Mouse (Mus musculus) liver, embryonic 15.5 days (tissue): Measurements from ENCODE around the gene Tmem37. TPM values are rescaled to one million over a fixed set of nuclear protein-coding genes. Genes with fewer than 3 reads are reported as not detected.

Experiments used
- ATAC-seq: fragments of 200-750 bp; cut with Nextera tagmentation; 2 replicates; pipeline ENCODE4 v1.8.0; 2017; ENCODE audit warnings: moderate number of reproducible peaks, mild to moderate bottlenecking, moderate library complexity; ENCODE audit not compliant: insufficient read depth
- H3K27ac ChIP-seq: fragments of 300-500 bp; sonication (generic); replicated peaks from 2 replicates; pipeline ENCODE4 v1.5.1; 2015; ENCODE audit warnings: mild to moderate bottlenecking, inconsistent platforms
- H3K27me3 ChIP-seq: fragments of 300-500 bp; sonication (generic); 2 replicates; pipeline ENCODE4 v1.6.1; 2015; ENCODE audit warnings: mild to moderate bottlenecking, inconsistent platforms
- H3K36me3 ChIP-seq: fragments of 300-500 bp; sonication (generic); replicated peaks from 2 replicates; pipeline ENCODE4 v1.6.1; 2015; ENCODE audit warnings: moderate library complexity, mild to moderate bottlenecking, inconsistent platforms
- H3K4me1 ChIP-seq: fragments of 300-500 bp; sonication (generic); replicated peaks from 2 replicates; pipeline ENCODE4 v1.6.1; 2015; ENCODE audit warnings: inconsistent platforms
- H3K4me2 ChIP-seq: fragments of 300-500 bp; sonication (generic); 2 replicates; pipeline ENCODE4 v1.6.1; 2015; ENCODE audit warnings: moderate library complexity, mild to moderate bottlenecking, inconsistent platforms
- H3K4me3 ChIP-seq: fragments of 300-500 bp; sonication (generic); replicated peaks from 2 replicates; pipeline ENCODE4 v1.5.1; 2015; ENCODE audit warnings: mild to moderate bottlenecking, inconsistent platforms
- H3K9ac ChIP-seq: fragments of 300-500 bp; sonication (generic); 2 replicates; pipeline ENCODE4 v1.6.1; 2015; ENCODE audit warnings: moderate library complexity, mild to moderate bottlenecking, inconsistent platforms
- H3K9me3 ChIP-seq: fragments of 300-500 bp; sonication (generic); replicated peaks from 2 replicates; pipeline ENCODE4 v1.6.1; 2016; ENCODE audit warnings: inconsistent platforms
- WGBS: fragments of 180-500 bp; shearing (Covaris S2); methylation state at CpG from one replicate; pipeline ENCODE4 v1.1.7; 2015; ENCODE audit warnings: mixed read lengths; ENCODE audit not compliant: insufficient replicate concordance; 5-methylcytosine and 5-hydroxymethylcytosine counted together
- polyA plus RNA-seq: library from polyadenylated mRNA; unstranded; fragments of >200 nt; fragmentation: Nextera tagmentation; extraction: Ambion mirVana; gene quantifications from 2 replicates; pipeline ENCODE4 v1.2.1, GENCODE M21; 2015

Gene Tmem37
- polyA plus RNA-seq, 1 experiment from 2014 or later, result 84.6 TPM

DNA sequence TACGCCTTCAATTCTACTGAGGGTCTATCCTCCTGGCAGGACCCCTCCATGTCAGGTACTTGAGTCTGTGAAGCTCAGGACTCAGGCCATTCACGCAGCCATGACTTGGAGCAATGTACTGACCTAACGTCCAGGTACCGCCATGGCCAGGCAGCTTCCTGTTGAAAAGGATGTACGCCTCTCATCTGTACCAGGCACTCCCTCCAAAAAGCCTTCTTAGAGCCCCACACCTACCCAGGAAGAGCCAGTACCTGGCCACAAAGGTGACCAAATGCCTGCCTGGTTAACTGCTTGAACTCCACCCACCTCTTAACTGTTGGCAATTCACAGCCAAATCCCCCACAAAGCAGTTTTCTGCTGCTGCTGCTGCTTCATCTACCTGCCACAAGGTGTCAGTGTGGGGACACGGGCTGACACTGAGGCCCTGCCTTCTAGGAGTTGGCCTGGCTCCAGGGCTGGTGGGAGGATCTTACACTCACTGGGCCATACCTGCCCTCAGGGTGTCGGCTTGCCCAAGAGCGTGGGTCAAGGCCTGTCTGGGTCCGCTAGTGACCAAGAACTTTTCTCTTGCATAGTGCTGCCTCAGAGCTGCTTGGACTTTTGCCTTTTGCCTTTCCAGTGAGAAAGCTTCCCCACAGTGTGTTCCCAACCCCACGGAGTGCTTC is 40.9 kb downstream of the Tmem37 start:
- Histone ChIP-seq H3K27ac (no peak overlapping the region), H3K36me3 (no peaks in the 10 kb centered on the region), H3K4me2 (no peak overlapping the region), H3K4me3 (no peak overlapping the region), H3K9ac (no peak overlapping the region), H3K9me3 (no peaks in the 10 kb centered on the region), H3K27me3 (no peaks in the 10 kb centered on the region), H3K4me1 (peaks cover 5% of the 10 kb centered on the region)
- peak; percentile 71 for ATAC-seq
- WGBS, result 31% methylated on average over 10 of the region's 10 CpGs

- no peak for ATAC-seq
- Histone ChIP-seq H3K9ac (no peak overlapping the region), H3K27me3 (no peaks in the 10 kb centered on the region), H3K27ac (no peak overlapping the region), H3K9me3 (no peaks in the 10 kb centered on the region), H3K4me1 (no peaks in the 10 kb centered on the region), H3K4me3 (no peak overlapping the region), H3K4me2 (no peak overlapping the region), H3K36me3 (no peaks in the 10 kb centered on the region)
- 54% methylated on average over 3 of the region's 3 CpGs for WGBS
Measured at GRCm38 (mm10) chr1:120030474-120030873, 43.4 kb downstream of the Tmem37 start.

DNA sequence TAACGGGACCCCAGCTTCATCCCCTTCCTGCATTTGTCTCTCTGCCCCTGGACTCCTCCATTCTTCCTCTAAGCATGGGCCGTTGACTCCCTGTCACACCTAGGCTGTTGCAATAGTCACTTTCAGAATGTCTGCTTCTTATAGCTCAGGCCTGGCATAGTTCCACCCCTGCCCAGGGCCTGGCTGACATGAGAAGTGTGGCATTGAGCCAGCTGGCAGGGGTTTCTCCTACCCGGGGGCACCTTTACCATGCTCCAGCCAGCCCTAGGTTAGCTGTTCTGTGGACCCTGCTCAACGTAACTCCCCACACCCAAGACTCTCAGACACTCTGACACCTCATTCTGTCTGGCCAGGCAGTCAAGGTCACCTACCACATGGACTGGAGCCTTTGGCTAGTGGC is 46.2 kb downstream of the Tmem37 start:
- Histone ChIP-seq H3K9ac (no peak overlapping the region), H3K27ac (no peak overlapping the region), H3K4me2 (no peak overlapping the region), H3K36me3 (no peaks in the 10 kb centered on the region), H3K4me1 (no peaks in the 10 kb centered on the region), H3K9me3 (no peaks in the 10 kb centered on the region), H3K4me3 (no peak overlapping the region), H3K27me3 (no peaks in the 10 kb centered on the region)
- WGBS, result 45% methylated on average over 4 of the region's 4 CpGs
- no peak for ATAC-seq

DNA sequence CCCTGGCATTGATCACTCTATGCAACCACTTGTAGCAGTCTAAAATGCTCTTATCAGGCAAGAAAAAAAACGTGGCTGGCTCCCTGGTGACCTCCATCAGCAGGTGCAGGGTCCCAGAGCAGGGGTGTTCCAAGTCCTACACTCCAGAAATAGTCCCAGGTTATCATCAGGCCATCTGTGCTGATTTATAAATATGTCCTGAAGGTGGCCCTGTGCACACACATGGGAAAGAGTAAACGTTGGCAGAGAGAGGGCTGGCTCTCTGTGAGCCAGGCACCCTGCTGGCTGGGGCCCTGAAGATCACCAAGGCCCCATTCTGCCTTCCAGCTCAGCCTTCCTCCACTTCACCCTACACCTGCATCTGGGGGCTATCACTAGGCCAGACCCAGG is 48.8 kb downstream of the Tmem37 start:
- H3K9me3 ChIP-seq, result no peaks in the 10 kb centered on the region
- peak; percentile 11; the same call in 1 of the 2 replicates for ATAC-seq
- no peak overlapping the region for H3K9ac ChIP-seq
- WGBS, result 12% methylated on average over 2 of the region's 2 CpGs
- no peak overlapping the region for H3K4me2 ChIP-seq
- H3K36me3 ChIP-seq, result no peaks in the 10 kb centered on the region
- no peak overlapping the region for H3K27ac ChIP-seq
- no peaks in the 10 kb centered on the region for H3K4me1 ChIP-seq
- H3K4me3 ChIP-seq, result no peak overlapping the region
- H3K27me3 ChIP-seq, result no peaks in the 10 kb centered on the region

GRCm38 (mm10) chr1:120024331-120025049 is 49.4 kb downstream of the Tmem37 start:
- H3K9ac ChIP-seq, result no peak overlapping the region
- no peaks in the 10 kb centered on the region for H3K27me3 ChIP-seq
- no peak overlapping the region for H3K27ac ChIP-seq
- ATAC-seq, result peak; percentile 29; the same call in 1 of the 2 replicates
- H3K36me3 ChIP-seq, result no peaks in the 10 kb centered on the region
- H3K4me2 ChIP-seq, result no peak overlapping the region
- no peaks in the 10 kb centered on the region for H3K4me1 ChIP-seq
- 47% methylated on average over 10 of the region's 10 CpGs for WGBS
- no peaks in the 10 kb centered on the region for H3K9me3 ChIP-seq
- H3K4me3 ChIP-seq, result no peak overlapping the region

- no peaks in the 10 kb centered on the region for H3K4me1 ChIP-seq
- H3K4me3 ChIP-seq, result no peak overlapping the region
- no peak overlapping the region for H3K27ac ChIP-seq
- no peaks in the 10 kb centered on the region for H3K27me3 ChIP-seq
- H3K36me3 ChIP-seq, result no peaks in the 10 kb centered on the region
- H3K4me2 ChIP-seq, result no peak overlapping the region
- 78% methylated on average over 17 of the region's 17 CpGs for WGBS
- ATAC-seq, result no peak
- no peaks in the 10 kb centered on the region for H3K9me3 ChIP-seq
- H3K9ac ChIP-seq, result no peak overlapping the region
Measured at GRCm38 (mm10) chr1:120021951-120022350, 51.9 kb downstream of the Tmem37 start.

GRCm38 (mm10) chr1:120020322-120020897 is 53.5 kb downstream of the Tmem37 start:
- no peak overlapping the region for H3K27ac ChIP-seq
- H3K27me3 ChIP-seq, result no peaks in the 10 kb centered on the region
- H3K9ac ChIP-seq, result no peak overlapping the region
- WGBS, result 27% methylated on average over 7 of the region's 7 CpGs
- H3K9me3 ChIP-seq, result no peaks in the 10 kb centered on the region
- no peak for ATAC-seq
- no peaks in the 10 kb centered on the region for H3K4me1 ChIP-seq
- no peak overlapping the region for H3K4me2 ChIP-seq
- no peaks in the 10 kb centered on the region for H3K36me3 ChIP-seq
- H3K4me3 ChIP-seq, result no peak overlapping the region

DNA sequence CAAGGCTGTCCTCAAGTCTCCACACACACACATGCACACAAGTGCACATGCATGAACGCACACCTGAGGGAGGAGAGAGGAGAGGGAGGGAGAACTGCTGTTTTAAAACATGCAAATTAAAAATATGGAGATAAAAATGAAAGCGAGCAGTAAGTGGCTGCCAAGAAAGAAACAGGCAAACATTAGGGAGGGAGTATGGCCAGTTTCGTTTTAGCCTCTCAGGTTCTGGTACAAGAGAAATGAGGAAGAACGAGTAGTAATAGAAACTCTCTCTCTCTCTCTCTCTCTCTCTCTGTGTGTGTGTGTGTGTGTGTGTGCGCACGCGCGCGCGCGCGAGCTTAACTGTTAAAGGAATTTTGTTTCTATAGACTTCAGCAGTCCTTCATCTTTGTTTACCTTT is 54.4 kb downstream of the Tmem37 start:
- H3K36me3 ChIP-seq, result no peaks in the 10 kb centered on the region
- H3K27me3 ChIP-seq, result no peaks in the 10 kb centered on the region

DNA sequence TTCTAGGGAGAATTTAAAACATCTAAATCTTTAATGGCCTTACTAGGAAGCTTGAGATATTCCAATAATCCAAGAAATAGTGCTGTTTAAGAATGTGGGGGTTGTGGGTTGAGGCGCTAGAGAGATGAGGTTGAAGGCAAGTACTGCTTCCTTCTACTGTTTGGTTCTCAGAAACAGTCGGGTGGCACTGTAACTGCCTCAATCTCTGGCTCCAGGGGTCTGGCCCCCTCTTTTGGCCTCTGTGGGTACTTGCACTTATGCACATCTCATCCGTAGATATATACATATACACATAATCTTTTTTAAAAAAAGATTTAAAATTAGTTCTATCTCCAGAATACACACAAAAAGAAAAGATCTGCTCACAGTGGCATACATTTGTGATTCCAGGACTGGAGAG is 55.0 kb downstream of the Tmem37 start:
- Histone ChIP-seq H3K36me3 (no peaks in the 10 kb centered on the region), H3K9ac (no peak overlapping the region), H3K9me3 (no peaks in the 10 kb centered on the region), H3K4me2 (no peak overlapping the region), H3K27me3 (no peaks in the 10 kb centered on the region), H3K4me1 (no peaks in the 10 kb centered on the region), H3K27ac (no peak overlapping the region), H3K4me3 (no peak overlapping the region)
- ATAC-seq, result no peak
- WGBS, result 37% methylated on average over 3 of the region's 3 CpGs

More for the DNA sequence above, 54.4 kb downstream of the Tmem37 start:
- no peak overlapping the region for H3K27ac ChIP-seq
- H3K4me3 ChIP-seq, result no peak overlapping the region
- H3K4me2 ChIP-seq, result no peak overlapping the region
- H3K9ac ChIP-seq, result no peak overlapping the region
- no peaks in the 10 kb centered on the region for H3K9me3 ChIP-seq
- no peaks in the 10 kb centered on the region for H3K4me1 ChIP-seq
- no peak for ATAC-seq
- 74% methylated on average over 12 of the region's 12 CpGs for WGBS
